Mouse (Mus musculus): ENCODE data around the gene Mat2a. TPM values are rescaled to one million over a fixed set of nuclear protein-coding genes. Genes with fewer than 3 reads are reported as not detected.

Mat2a gene
- total RNA-seq, 4 experiments from 2014 or later = 191 to 262 (median 238) TPM

Other genes starting within 250 kb of the Mat2a start
- 1 to 10 TPM; 1.8 to 3.9 (median 2.2) TPM for gene Atoh8, start 204.0 kb downstream of the Mat2a start, total RNA-seq (2022)
- not detected for gene Sftpb, start 134.9 kb downstream of the Mat2a start, total RNA-seq (2022)
- 10 to 100 TPM; 31.1 to 39.0 (median 34.4) TPM for gene Usp39, start 94.4 kb downstream of the Mat2a start, total RNA-seq (2022)
- gene 0610030E20Rik, start 92.2 kb downstream of the Mat2a start, total RNA-seq (2022) = 10 to 100 TPM; 23.9 to 36.8 (median 29.1) TPM
- gene Tmem150a, start 84.1 kb downstream of the Mat2a start, total RNA-seq (2022) = 10 to 100 TPM; 20.0 to 37.7 (median 28.2) TPM
- 100 to 1,000 TPM; 330 to 558 (median 451) TPM for gene Rnf181, start 72.6 kb downstream of the Mat2a start, total RNA-seq (2022)
- gene Vamp5, start 59.1 kb downstream of the Mat2a start, total RNA-seq (2022) = 10 to 100 TPM; 37.2 to 56.4 (median 40.4) TPM
- 100 to 1,000 TPM; 142 to 179 (median 157) TPM for gene Vamp8, start 48.9 kb downstream of the Mat2a start, total RNA-seq (2022)
- gene Ggcx, start 25.2 kb downstream of the Mat2a start, total RNA-seq (2022) = 10 to 100 TPM; 58.6 to 91.3 (median 75.3) TPM
- gene Sh2d6, start 82.1 kb upstream of the Mat2a start, total RNA-seq (2022) = under 1 TPM; 0.43 to 0.52 (median 0.47) TPM
- gene Capg, start 104.8 kb upstream of the Mat2a start, total RNA-seq (2022) = 100 to 1,000 TPM in 1 of 4 experiments, 10 to 100 TPM in 3; 49.1 to 110 (median 82.0) TPM
- 10 to 100 TPM; 19.9 to 35.5 (median 25.5) TPM for gene Elmod3, start 158.9 kb upstream of the Mat2a start, total RNA-seq (2022)
- gene Retsat, start 158.9 kb upstream of the Mat2a start, total RNA-seq (2022) = 100 to 1,000 TPM; 269 to 371 (median 318) TPM
- gene Tgoln1, start 177.4 kb upstream of the Mat2a start, total RNA-seq (2022) = 100 to 1,000 TPM; 238 to 271 (median 258) TPM